Mouse (Mus musculus): ENCODE measurements around the gene Fbf1. TPM values are rescaled to one million over a fixed set of nuclear protein-coding genes. Genes with fewer than 3 reads are reported as not detected.

The Fbf1 gene
- polyA plus RNA-seq, 1 experiment from 2014 or later, result 80.9 TPM

DNA sequence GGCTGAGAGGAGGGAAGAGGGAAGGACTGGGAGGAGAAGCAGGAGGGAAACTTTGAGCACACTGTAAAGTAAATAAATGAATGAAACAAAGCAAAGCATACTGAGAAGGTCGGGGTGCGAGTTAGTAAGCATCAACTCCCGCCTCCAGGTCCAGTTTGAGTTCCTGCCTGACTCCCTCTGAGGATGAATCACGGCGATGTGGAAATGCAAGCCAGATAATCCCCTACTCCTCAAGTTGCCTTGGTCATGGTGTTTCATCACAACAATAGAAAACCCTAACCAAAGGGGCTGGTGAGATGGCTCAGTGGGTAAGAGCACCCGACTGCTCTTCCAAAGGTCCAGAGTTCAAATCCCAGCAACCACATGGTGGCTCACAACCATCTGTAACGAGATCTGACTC lies 8.0 kb upstream of the Fbf1 start:
- ATAC-seq (ENCODE audit: low FRiP score), result no peak
- H3K9ac ChIP-seq, result no peak overlapping the region
- 90% methylated on average over 7 of the region's 7 CpGs for WGBS
- no peaks in the 10 kb centered on the region for H3K4me1 ChIP-seq
- no peak overlapping the region for H3K4me2 ChIP-seq (replicated peaks)
- H3K27ac ChIP-seq, result no peak overlapping the region
- H3K4me3 ChIP-seq, result no peak overlapping the region
- no peaks in the 10 kb centered on the region for H3K27me3 ChIP-seq
- no peaks in the 10 kb centered on the region for H3K9me3 ChIP-seq (replicated peaks)
- H3K36me3 ChIP-seq, result peaks cover 83% of the 10 kb centered on the region

- 93% methylated on average over 22 of the region's 22 CpGs for WGBS
- Histone ChIP-seq H3K4me2 (replicated peaks) (no peak overlapping the region), H3K36me3 (peaks cover 74% of the 10 kb centered on the region), H3K27me3 (no peaks in the 10 kb centered on the region), H3K9ac (no peak overlapping the region), H3K9me3 (replicated peaks) (no peaks in the 10 kb centered on the region), H3K4me3 (no peak overlapping the region), H3K27ac (no peak overlapping the region), H3K4me1 (no peaks in the 10 kb centered on the region)
- ATAC-seq (ENCODE audit: low FRiP score), result no peak
Measured at GRCm38 (mm10) chr11:116174775-116175448, 6.9 kb upstream of the Fbf1 start.

- no peak overlapping the region for H3K4me2 ChIP-seq (replicated peaks)
- H3K4me3 ChIP-seq, result no peak overlapping the region
- no peaks in the 10 kb centered on the region for H3K9me3 ChIP-seq (replicated peaks)
- peaks cover 7% of the 10 kb centered on the region for H3K4me1 ChIP-seq
- peaks cover 48% of the 10 kb centered on the region for H3K36me3 ChIP-seq
- H3K27me3 ChIP-seq, result no peaks in the 10 kb centered on the region
- H3K27ac ChIP-seq, result no peak overlapping the region
- no peak overlapping the region for H3K9ac ChIP-seq
- 83% methylated on average over 2 of the region's 2 CpGs for WGBS
- ATAC-seq (ENCODE audit: low FRiP score), result no peak
Measured at GRCm38 (mm10) chr11:116171959-116172358, 4.0 kb upstream of the Fbf1 start.

GRCm38 (mm10) chr11:116170003-116170800 lies 2.2 kb upstream of the Fbf1 start:
- ATAC-seq (ENCODE audit: low FRiP score), result no peak
- 92% methylated on average over 5 of the region's 5 CpGs for WGBS
- peaks cover 43% of the 10 kb centered on the region for H3K36me3 ChIP-seq
- peaks cover 22% of the 10 kb centered on the region for H3K4me1 ChIP-seq
- H3K27ac ChIP-seq, result no peak overlapping the region
- H3K27me3 ChIP-seq, result no peaks in the 10 kb centered on the region
- H3K4me3 ChIP-seq, result no peak overlapping the region
- H3K4me2 ChIP-seq (replicated peaks), result no peak overlapping the region
- H3K9ac ChIP-seq, result no peak overlapping the region
- H3K9me3 ChIP-seq (replicated peaks), result no peaks in the 10 kb centered on the region

DNA sequence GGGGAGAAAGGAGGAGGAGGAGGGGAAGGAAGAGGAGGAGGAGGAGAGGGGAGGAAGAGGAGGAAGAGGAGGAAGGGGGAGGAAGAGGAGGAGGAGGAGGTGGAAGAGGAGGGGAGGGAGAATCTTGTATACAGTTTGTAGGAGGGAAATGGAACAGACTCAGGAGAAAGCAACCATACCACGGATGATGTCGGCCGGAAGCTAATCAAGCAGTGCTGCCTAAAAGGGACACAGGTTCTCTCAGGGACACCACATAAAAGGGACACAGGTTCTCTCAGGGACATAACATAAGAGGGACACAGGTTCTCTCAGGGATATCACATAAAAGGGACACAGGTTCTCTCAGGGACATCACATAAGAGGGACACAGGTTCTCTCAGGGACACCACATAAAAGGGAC lies 1.2 kb upstream of the Fbf1 start:
- no peak overlapping the region for H3K4me3 ChIP-seq
- 86% methylated on average over 3 of the region's 3 CpGs for WGBS
- no peaks in the 10 kb centered on the region for H3K27me3 ChIP-seq
- peaks cover 42% of the 10 kb centered on the region for H3K36me3 ChIP-seq
- H3K9me3 ChIP-seq (replicated peaks), result no peaks in the 10 kb centered on the region
- H3K4me1 ChIP-seq, result peaks cover 22% of the 10 kb centered on the region
- H3K4me2 ChIP-seq (replicated peaks), result no peak overlapping the region
- H3K27ac ChIP-seq, result no peak overlapping the region
- no peak for ATAC-seq (ENCODE audit: low FRiP score)
- H3K9ac ChIP-seq, result no peak overlapping the region

GRCm38 (mm10) chr11:116167232-116167631 lies 734 bp downstream of the Fbf1 start:
- H3K27me3 ChIP-seq, result no peaks in the 10 kb centered on the region
- H3K9me3 ChIP-seq (replicated peaks), result no peaks in the 10 kb centered on the region
- ATAC-seq (ENCODE audit: low FRiP score), result no peak
- H3K4me3 ChIP-seq, result peak overlapping the region; percentile 69
- H3K4me2 ChIP-seq (replicated peaks), result peak overlapping the region; percentile 74
- H3K9ac ChIP-seq, result peak overlapping the region; percentile 74
- peaks cover 34% of the 10 kb centered on the region for H3K4me1 ChIP-seq
- WGBS, result 16% methylated on average over 6 of the region's 6 CpGs
- H3K27ac ChIP-seq, result peak overlapping the region; percentile 93
- H3K36me3 ChIP-seq, result peaks cover 35% of the 10 kb centered on the region

- ATAC-seq (ENCODE audit: low FRiP score), result no peak
- Histone ChIP-seq H3K4me2 (replicated peaks) (no peak overlapping the region), H3K27ac (no peak overlapping the region), H3K9me3 (replicated peaks) (no peaks in the 10 kb centered on the region), H3K4me1 (peaks cover 34% of the 10 kb centered on the region), H3K9ac (no peak overlapping the region), H3K27me3 (no peaks in the 10 kb centered on the region), H3K4me3 (no peak overlapping the region), H3K36me3 (peaks cover 65% of the 10 kb centered on the region)
- WGBS, result 23% methylated on average over 9 of the region's 9 CpGs
Measured at GRCm38 (mm10) chr11:116163002-116163401, 5.0 kb downstream of the Fbf1 start.

- Histone ChIP-seq H3K27me3 (no peaks in the 10 kb centered on the region), H3K4me1 (peaks cover 33% of the 10 kb centered on the region), H3K4me2 (replicated peaks) (no peak overlapping the region), H3K27ac (no peak overlapping the region), H3K4me3 (no peak overlapping the region), H3K9me3 (replicated peaks) (no peaks in the 10 kb centered on the region), H3K36me3 (peaks cover 73% of the 10 kb centered on the region), H3K9ac (no peak overlapping the region)
- no peak for ATAC-seq (ENCODE audit: low FRiP score)
- WGBS, result 78% methylated on average over 10 of the region's 10 CpGs
Measured at GRCm38 (mm10) chr11:116162146-116162545, 5.8 kb downstream of the Fbf1 start.

GRCm38 (mm10) chr11:116161312-116161711 lies 6.7 kb downstream of the Fbf1 start:
- H3K4me2 ChIP-seq (replicated peaks), result no peak overlapping the region
- H3K9me3 ChIP-seq (replicated peaks), result no peaks in the 10 kb centered on the region
- ATAC-seq (ENCODE audit: low FRiP score), result no peak
- no peak overlapping the region for H3K9ac ChIP-seq
- peaks cover 81% of the 10 kb centered on the region for H3K36me3 ChIP-seq
- WGBS, result 61% methylated on average over 12 of the region's 12 CpGs
- H3K27ac ChIP-seq, result no peak overlapping the region
- H3K4me3 ChIP-seq, result no peak overlapping the region
- no peaks in the 10 kb centered on the region for H3K27me3 ChIP-seq
- peaks cover 24% of the 10 kb centered on the region for H3K4me1 ChIP-seq

DNA sequence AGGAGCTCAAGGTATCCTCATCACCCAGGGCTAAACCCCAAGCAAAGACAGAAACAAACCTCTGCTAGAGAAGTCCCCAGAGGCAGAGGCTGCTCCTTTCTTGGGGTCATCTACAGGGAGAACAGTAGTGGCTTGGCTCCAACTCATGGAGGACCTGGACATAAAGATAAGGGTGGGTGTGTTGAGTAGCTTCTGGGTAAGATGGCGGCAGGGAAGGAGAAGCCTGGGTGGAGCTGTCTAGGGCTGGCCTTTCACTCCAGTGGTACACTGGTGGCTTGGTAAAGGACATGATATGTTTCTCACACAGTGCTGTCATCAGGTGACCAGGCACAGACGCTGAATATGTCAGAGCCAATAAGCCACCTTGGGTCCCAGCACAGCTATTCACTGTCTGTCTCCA lies 17.0 kb downstream of the Fbf1 start:
- H3K4me3 ChIP-seq, result no peak overlapping the region
- no peaks in the 10 kb centered on the region for H3K9me3 ChIP-seq (replicated peaks)
- ATAC-seq (ENCODE audit: low FRiP score), result no peak
- H3K4me2 ChIP-seq (replicated peaks), result no peak overlapping the region
- H3K9ac ChIP-seq, result no peak overlapping the region
- no peaks in the 10 kb centered on the region for H3K4me1 ChIP-seq
- 93% methylated on average over 2 of the region's 2 CpGs for WGBS
- no peaks in the 10 kb centered on the region for H3K27me3 ChIP-seq
- peaks cover 100% of the 10 kb centered on the region for H3K36me3 ChIP-seq
- H3K27ac ChIP-seq, result no peak overlapping the region

- peaks cover 100% of the 10 kb centered on the region for H3K36me3 ChIP-seq
- H3K9ac ChIP-seq, result no peak overlapping the region
- no peak for ATAC-seq (ENCODE audit: low FRiP score)
- no peaks in the 10 kb centered on the region; the same call in 1 of the 2 replicates for H3K4me1 ChIP-seq
- no peak overlapping the region for H3K27ac ChIP-seq
- 75% methylated on average over 6 of the region's 6 CpGs for WGBS
- H3K4me2 ChIP-seq (replicated peaks), result no peak overlapping the region
- no peaks in the 10 kb centered on the region for H3K9me3 ChIP-seq (replicated peaks)
- no peak overlapping the region for H3K4me3 ChIP-seq
- H3K27me3 ChIP-seq, result no peaks in the 10 kb centered on the region
Measured at GRCm38 (mm10) chr11:116149341-116149740, 18.6 kb downstream of the Fbf1 start.

GRCm38 (mm10) chr11:116148761-116149221 lies 19.2 kb downstream of the Fbf1 start:
- H3K4me3 ChIP-seq, result no peak overlapping the region
- H3K36me3 ChIP-seq, result peaks cover 100% of the 10 kb centered on the region
- H3K4me1 ChIP-seq, result no peaks in the 10 kb centered on the region; the same call in 1 of the 2 replicates
- WGBS, result 59% methylated on average over 20 of the region's 20 CpGs
- H3K9me3 ChIP-seq (replicated peaks), result no peaks in the 10 kb centered on the region
- 0 out of 2 replicates have a peak overlapping the region, but pooled peaks have one; percentile 5 for H3K27ac ChIP-seq
- no peak for ATAC-seq (ENCODE audit: low FRiP score)
- H3K27me3 ChIP-seq, result no peaks in the 10 kb centered on the region
- no peak overlapping the region for H3K4me2 ChIP-seq (replicated peaks)
- H3K9ac ChIP-seq, result 0 out of 2 replicates have a peak overlapping the region, but pooled peaks have one; percentile 35
